Mouse (Mus musculus) forebrain, embryonic 12.5 days (tissue): Measurements from ENCODE around the gene Ccdc89. TPM values are rescaled to one million over a fixed set of nuclear protein-coding genes. Genes with fewer than 3 reads are reported as not detected.

Experiments used
- ATAC-seq: fragments of 200-750 bp; cut with Nextera tagmentation; 2 replicates; pipeline ENCODE4 v1.8.0; 2017; ENCODE audit warnings: moderate TSS enrichment; ENCODE audit not compliant: low FRiP score
- H3K27ac ChIP-seq: fragments of 300-500 bp; sonication (generic); 2 replicates; pipeline ENCODE4 v1.5.1; 2016; ENCODE audit warnings: mild to moderate bottlenecking
- H3K27me3 ChIP-seq: fragments of 300-500 bp; sonication (generic); 2 replicates; pipeline ENCODE4 v1.6.1; 2016; ENCODE audit warnings: mild to moderate bottlenecking
- H3K36me3 ChIP-seq: fragments of 300-500 bp; sonication (generic); replicated peaks from 2 replicates; pipeline ENCODE4 v1.6.1; 2016; ENCODE audit warnings: mild to moderate bottlenecking
- H3K4me1 ChIP-seq: fragments of 300-500 bp; sonication (generic); 2 replicates; pipeline ENCODE4 v1.6.1; 2016
- H3K4me2 ChIP-seq: fragments of 300-500 bp; sonication (generic); 2 replicates; pipeline ENCODE4 v1.6.1; 2016; ENCODE audit warnings: mild to moderate bottlenecking, moderate library complexity
- H3K4me3 ChIP-seq: fragments of 300-500 bp; sonication (generic); replicated peaks from 2 replicates; pipeline ENCODE4 v1.5.1; 2016; ENCODE audit warnings: mild to moderate bottlenecking
- H3K9ac ChIP-seq: fragments of 300-500 bp; sonication (generic); 2 replicates; pipeline ENCODE4 v1.6.1; 2016; ENCODE audit warnings: mild to moderate bottlenecking
- H3K9me3 ChIP-seq: fragments of 300-500 bp; sonication (generic); 2 replicates; pipeline ENCODE4 v1.6.1; 2016
- WGBS: fragments of 180-500 bp; shearing (Covaris S2); methylation state at CpG from one replicate; pipeline ENCODE4 v1.1.7; 2016; 5-methylcytosine and 5-hydroxymethylcytosine counted together
- polyA plus RNA-seq: library from polyadenylated mRNA; unstranded; fragments of >200 nt; fragmentation: Nextera tagmentation; extraction: Ambion mirVana; gene quantifications from 2 replicates; pipeline ENCODE4 v1.2.1, GENCODE M21; 2016

The Ccdc89 gene
- polyA plus RNA-seq, 1 experiment from 2014 or later = 2.6 TPM

- peak within 1 kb of the TSS; percentile 31 for H3K27ac ChIP-seq
- no peak; the same call in 1 of the 2 replicates for ATAC-seq
- H3K4me2 ChIP-seq = peak within 1 kb of the TSS; percentile 82
- H3K4me1 ChIP-seq = peaks cover 14% of the 10 kb centered on the region
- H3K27me3 ChIP-seq = peaks cover 2% of the 10 kb centered on the region; the same call in 1 of the 2 replicates
- peak within 1 kb of the TSS; percentile 53 for H3K4me3 ChIP-seq
- no peaks in the 10 kb centered on the region for H3K9me3 ChIP-seq
- no peaks in the 10 kb centered on the region for H3K36me3 ChIP-seq
- WGBS = under 1% methylated on average over 32 of the region's 32 CpGs
- peak within 1 kb of the TSS; percentile 62 for H3K9ac ChIP-seq
Measured at GRCm38 (mm10) chr7:90476313-90477245, 50.2 kb downstream of the Ccdc89 start, which contains the start of gene Dlg2. Dlg2 (plus strand) TSS chr7:90476672.

Other genes with a start within 250 kb of the Ccdc89 start
- gene Ccdc83, start 160.8 kb upstream of the Ccdc89 start, polyA plus RNA-seq = not detected in 2 replicates
- 0.67 and 1.0 TPM in 2 replicates for gene Sytl2, start 124.3 kb upstream of the Ccdc89 start, polyA plus RNA-seq
- 58.3 and 61.5 TPM in 2 replicates for gene Crebzf, start 16.2 kb downstream of the Ccdc89 start, polyA plus RNA-seq
- 113 and 119 TPM in 2 replicates for gene Tmem126a, start 30.7 kb downstream of the Ccdc89 start, polyA plus RNA-seq
- 33.0 and 36.7 TPM in 2 replicates for gene Tmem126b, start 49.4 kb downstream of the Ccdc89 start, polyA plus RNA-seq
- gene Dlg2, start 50.1 kb downstream of the Ccdc89 start, polyA plus RNA-seq = 5.9 and 6.5 TPM in 2 replicates